Mouse (Mus musculus): ENCODE data around the gene Cnnm3.

DNA sequence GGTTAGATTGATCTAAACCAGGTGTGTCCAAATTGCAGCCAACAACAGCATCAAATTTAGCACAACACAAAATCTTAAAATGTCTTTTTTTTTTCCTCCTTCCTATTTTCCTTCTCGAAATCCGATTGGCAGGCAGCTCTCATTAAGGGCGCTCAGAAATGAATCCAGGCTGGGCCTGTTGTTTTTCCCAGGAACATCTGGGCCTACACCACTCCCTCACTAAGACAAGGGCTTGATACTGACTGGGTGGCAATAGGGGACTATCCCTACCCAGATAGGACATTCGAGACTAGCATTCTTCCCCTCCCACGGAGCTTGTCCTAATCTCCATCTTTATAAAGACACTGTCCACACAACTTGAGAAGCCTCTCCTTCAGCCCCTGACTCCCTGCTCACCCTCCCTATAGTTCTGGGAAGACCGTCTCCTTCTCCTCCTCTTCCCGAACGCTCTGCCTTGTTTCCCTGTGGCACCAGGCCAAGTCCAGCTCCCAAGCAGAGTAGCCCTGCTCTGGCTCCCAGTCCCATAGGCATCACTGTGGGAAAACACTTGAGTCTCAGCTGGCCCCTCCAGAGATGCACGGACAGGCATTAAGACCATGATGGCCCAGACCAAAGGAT lies 36.4 kb downstream of the Cnnm3 start:
- no peak for TF ChIP-seq CEBPB (IDR thresholded peaks at IDR 0.05; ENCODE audit: insufficient read depth, poor library complexity, severe bottlenecking)
- no peak for TF ChIP-seq POLR2A (IDR thresholded peaks at IDR 0.05; ENCODE audit: insufficient read length, low read depth)
- peak; percentile 46 for TF ChIP-seq POLR2AphosphoS2 (IDR thresholded peaks at IDR 0.05; ENCODE audit: insufficient read length, low read depth)
- no peak for TF ChIP-seq USF1 (IDR thresholded peaks at IDR 0.05; ENCODE audit: low read depth)
- TF ChIP-seq REST (IDR thresholded peaks at IDR 0.05; ENCODE audit: insufficient read depth, insufficient read length): no peak
- no peak for TF ChIP-seq E2F4 (IDR thresholded peaks at IDR 0.05; ENCODE audit: insufficient read depth)
- TF ChIP-seq MYOG (IDR thresholded peaks at IDR 0.05; ENCODE audit: control insufficient read depth in 1 of 3, insufficient read depth in 1 of 3, insufficient read length in 2 of 3, low read depth in 2 of 3): no peak

All from myocyte (in vitro differentiated cells).